Mouse (Mus musculus) midbrain, embryonic 16.5 days (tissue): ENCODE data around the gene Polr1c. TPM values are rescaled to one million over a fixed set of nuclear protein-coding genes. Genes with fewer than 3 reads are reported as not detected.

Source experiments
- ATAC-seq: fragments of 200-750 bp; cut with Nextera tagmentation; 2 replicates; pipeline ENCODE4 v1.8.0; 2017; ENCODE audit warnings: moderate TSS enrichment
- H3K27ac ChIP-seq: fragments of 300-500 bp; sonication (generic); 2 replicates; pipeline ENCODE4 v1.5.1; 2014; ENCODE audit warnings: mild to moderate bottlenecking, low read length, mixed read lengths
- H3K27me3 ChIP-seq: fragments of 300-500 bp; sonication (generic); 2 replicates; pipeline ENCODE4 v1.6.1; 2014; ENCODE audit warnings: low read depth, low read length, mixed read lengths; ENCODE audit not compliant: control insufficient read depth, insufficient read depth
- H3K36me3 ChIP-seq: fragments of 300-500 bp; sonication (generic); 2 replicates; pipeline ENCODE4 v1.6.1; 2014; ENCODE audit warnings: mild to moderate bottlenecking, low read length, moderate library complexity, mixed read lengths; ENCODE audit not compliant: control insufficient read depth, insufficient read depth
- H3K4me1 ChIP-seq: fragments of 300-500 bp; sonication (generic); 2 replicates; pipeline ENCODE4 v1.6.1; 2014; ENCODE audit warnings: mild to moderate bottlenecking, low read length, mixed read lengths; ENCODE audit not compliant: control insufficient read depth, insufficient read depth
- H3K4me2 ChIP-seq: fragments of 300-500 bp; sonication (generic); 2 replicates; pipeline ENCODE4 v1.6.1; 2014; ENCODE audit warnings: mild to moderate bottlenecking, low read length, mixed read lengths
- H3K4me3 ChIP-seq: fragments of 300-500 bp; sonication (generic); 2 replicates; pipeline ENCODE4 v1.5.1; 2014; ENCODE audit warnings: low read depth, mild to moderate bottlenecking, low read length, moderate library complexity, mixed read lengths
- H3K9ac ChIP-seq: fragments of 300-500 bp; sonication (generic); 2 replicates; pipeline ENCODE4 v1.6.1; 2014; ENCODE audit warnings: low read depth, low read length, mixed read lengths
- H3K9me3 ChIP-seq: fragments of 300-500 bp; sonication (generic); replicated peaks from 2 replicates; pipeline ENCODE4 v1.6.1; 2014; ENCODE audit warnings: mild to moderate bottlenecking, low read length, mixed read lengths; ENCODE audit not compliant: control insufficient read depth, poor library complexity, severe bottlenecking
- WGBS: fragments of 180-500 bp; shearing (Covaris S2); extraction: QIAGEN DNeasy Blood & Tissue Kit; methylation state at CpG from one replicate; pipeline ENCODE4 v1.1.7; 2014; 5-methylcytosine and 5-hydroxymethylcytosine counted together
- polyA plus RNA-seq: library from polyadenylated mRNA; unstranded; fragments of >200 nt; fragmentation: Nextera tagmentation; extraction: Ambion mirVana; gene quantifications from 2 replicates; pipeline ENCODE4 v1.2.1, GENCODE M21; 2015

The Polr1c gene
- polyA plus RNA-seq, 1 experiment from 2014 or later, result 71.3 TPM

DNA sequence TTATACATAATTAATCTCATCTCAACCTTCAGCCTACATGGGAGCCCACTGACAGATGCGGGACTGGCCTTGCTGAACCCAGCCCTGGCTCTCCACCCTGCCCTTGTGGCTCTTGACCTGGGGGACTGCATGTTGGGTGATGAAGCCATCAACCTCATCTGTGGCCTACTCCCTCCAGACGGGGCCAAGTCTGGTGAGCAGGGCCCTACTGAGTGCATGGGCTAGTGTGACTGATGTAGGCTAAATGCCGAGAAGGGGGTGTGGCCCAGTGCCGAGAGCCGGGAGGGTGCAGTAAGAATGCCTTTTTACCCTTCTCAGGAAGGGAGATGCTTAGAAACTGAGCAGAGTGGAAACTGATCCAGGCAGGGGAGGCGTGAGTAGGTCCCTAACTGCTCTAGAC is 7.3 kb upstream of the Polr1c start:
- WGBS, result 27% methylated on average over 6 of the region's 6 CpGs
- Histone ChIP-seq H3K4me2 (peak overlapping the region; percentile 65), H3K9me3 (no peaks in the 10 kb centered on the region), H3K9ac (peak overlapping the region; percentile 96), H3K27ac (no peak overlapping the region), H3K4me1 (peaks cover 16% of the 10 kb centered on the region), H3K4me3 (peak overlapping the region; percentile 86), H3K36me3 (peaks cover 36% of the 10 kb centered on the region), H3K27me3 (no peaks in the 10 kb centered on the region)
- no peak for ATAC-seq

DNA sequence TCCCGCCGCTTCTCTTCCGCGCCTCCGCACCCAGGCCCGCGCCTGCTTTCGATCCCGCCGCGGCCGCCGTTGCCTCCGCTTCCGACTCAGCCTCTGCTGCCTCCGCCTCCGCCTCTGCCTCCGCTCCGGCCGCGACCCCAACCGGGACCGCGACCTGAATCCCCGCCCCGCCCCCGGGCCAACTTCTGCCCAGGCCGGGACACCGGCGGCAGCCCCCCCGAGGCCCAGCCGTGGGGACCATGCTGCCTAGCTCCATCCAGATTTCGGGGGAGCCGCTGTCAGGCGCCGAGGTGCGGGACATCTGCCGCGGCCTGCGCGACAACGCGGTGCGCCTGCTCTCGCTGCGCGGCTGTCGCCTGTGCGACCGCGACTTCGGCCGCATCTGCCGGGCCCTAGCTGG is 6.3 kb upstream of the Polr1c start:
- peak overlapping the region; percentile 65 for H3K4me2 ChIP-seq
- ATAC-seq, result peak; percentile 49; the same call in 1 of the 2 replicates
- H3K4me3 ChIP-seq, result peak overlapping the region; percentile 86
- H3K36me3 ChIP-seq, result peaks cover 37% of the 10 kb centered on the region
- under 1% methylated on average over 40 of the region's 54 CpGs for WGBS
- no peaks in the 10 kb centered on the region for H3K27me3 ChIP-seq
- peak overlapping the region; percentile 96 for H3K9ac ChIP-seq
- H3K27ac ChIP-seq, result peak overlapping the region; percentile 82
- no peaks in the 10 kb centered on the region for H3K9me3 ChIP-seq
- peaks cover 21% of the 10 kb centered on the region for H3K4me1 ChIP-seq

- Histone ChIP-seq H3K4me1 (peaks cover 26% of the 10 kb centered on the region), H3K9me3 (no peaks in the 10 kb centered on the region), H3K36me3 (peaks cover 36% of the 10 kb centered on the region), H3K9ac (peak within 1 kb of the TSS; percentile 96), H3K27me3 (no peaks in the 10 kb centered on the region), H3K4me3 (peak within 1 kb of the TSS; percentile 86), H3K4me2 (peak within 1 kb of the TSS; percentile 65), H3K27ac (peak within 1 kb of the TSS; percentile 82)
- WGBS, result 2% methylated on average over 40 of the region's 48 CpGs
- ATAC-seq, result peak; percentile 93
Measured at GRCm38 (mm10) chr17:46253452-46254084, 5.7 kb upstream of the Polr1c start, which contains the start of gene Lrrc73. TSS of gene Lrrc73 (plus strand) at chr17:46253531.

GRCm38 (mm10) chr17:46252571-46253451 is 5.0 kb upstream of the Polr1c start:
- 54% methylated on average over 14 of the region's 14 CpGs for WGBS
- peak overlapping the region; percentile 82; the same call in 1 of the 2 replicates for H3K27ac ChIP-seq

DNA sequence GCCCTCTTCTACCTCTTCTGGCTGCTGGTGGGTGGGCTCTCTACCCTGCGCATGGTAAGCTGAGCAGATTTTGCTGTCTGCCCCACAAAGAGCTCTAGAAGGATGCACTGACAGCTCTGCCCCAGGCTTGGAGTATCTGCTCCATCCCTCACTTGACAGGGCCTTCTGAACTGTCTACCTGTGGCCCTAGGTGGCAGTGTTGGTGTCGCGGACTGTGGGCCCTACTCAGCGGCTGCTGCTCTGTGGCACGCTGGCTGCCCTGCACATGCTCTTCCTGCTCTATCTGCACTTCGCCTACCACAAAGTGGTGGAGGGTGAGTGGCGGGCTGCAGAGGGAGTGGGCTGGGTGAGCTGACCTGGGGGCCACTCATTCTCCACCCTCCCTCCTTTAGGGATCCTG is 3.3 kb upstream of the Polr1c start:
- WGBS, result 77% methylated on average over 7 of the region's 7 CpGs
- Histone ChIP-seq H3K36me3 (peaks cover 22% of the 10 kb centered on the region), H3K9me3 (no peaks in the 10 kb centered on the region), H3K4me1 (peaks cover 36% of the 10 kb centered on the region), H3K27ac (no peak overlapping the region), H3K9ac (no peak overlapping the region), H3K4me3 (no peak overlapping the region), H3K27me3 (no peaks in the 10 kb centered on the region), H3K4me2 (no peak overlapping the region)
- ATAC-seq, result no peak

More at GRCm38 (mm10) chr17:46252571-46253451, 5.0 kb upstream of the Polr1c start:
- Histone ChIP-seq H3K9ac (no peak overlapping the region), H3K9me3 (no peaks in the 10 kb centered on the region), H3K4me1 (peaks cover 27% of the 10 kb centered on the region), H3K4me2 (peak overlapping the region; percentile 65), H3K27me3 (no peaks in the 10 kb centered on the region), H3K4me3 (peak overlapping the region; percentile 86), H3K36me3 (peaks cover 31% of the 10 kb centered on the region)
- ATAC-seq, result no peak

GRCm38 (mm10) chr17:46248189-46248522 is 302 bp upstream of the Polr1c start:
- no peaks in the 10 kb centered on the region for H3K9me3 ChIP-seq
- H3K4me1 ChIP-seq, result peaks cover 21% of the 10 kb centered on the region
- peak; percentile 52 for ATAC-seq
- H3K36me3 ChIP-seq, result peaks cover 48% of the 10 kb centered on the region
- under 1% methylated on average over 37 of the region's 37 CpGs for WGBS
- peak overlapping the region; percentile 88 for H3K27ac ChIP-seq
- peak overlapping the region; percentile 75 for H3K4me3 ChIP-seq
- peak overlapping the region; percentile 98 for H3K9ac ChIP-seq
- H3K4me2 ChIP-seq, result peak overlapping the region; percentile 90
- no peaks in the 10 kb centered on the region for H3K27me3 ChIP-seq

DNA sequence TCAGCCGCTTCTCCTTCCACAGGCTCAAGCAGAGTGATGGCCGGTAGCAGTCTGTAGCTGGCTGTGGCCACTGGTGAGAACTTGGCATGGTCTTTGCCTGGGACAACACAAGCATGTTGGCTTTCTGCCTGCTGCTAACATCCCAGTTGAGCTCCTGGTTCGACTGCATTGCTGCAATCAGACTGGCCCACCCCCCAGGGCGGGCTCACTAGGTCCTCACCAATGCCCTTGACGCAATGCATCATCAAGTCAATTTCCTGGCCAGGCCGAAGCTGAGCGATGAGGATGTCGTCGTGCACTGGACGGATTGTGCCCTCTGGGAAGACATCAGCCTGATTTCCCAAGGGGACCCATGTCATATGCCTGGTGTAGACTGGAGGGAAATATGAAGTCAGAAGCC is 3.3 kb downstream of the Polr1c start:
- Histone ChIP-seq H3K27ac (no peak overlapping the region), H3K9ac (no peak overlapping the region), H3K4me3 (no peak overlapping the region), H3K36me3 (peaks cover 49% of the 10 kb centered on the region), H3K4me2 (no peak overlapping the region), H3K27me3 (no peaks in the 10 kb centered on the region), H3K4me1 (peaks cover 20% of the 10 kb centered on the region), H3K9me3 (no peaks in the 10 kb centered on the region)
- 84% methylated on average over 10 of the region's 10 CpGs for WGBS
- no peak for ATAC-seq

GRCm38 (mm10) chr17:46243624-46244023 is 4.2 kb downstream of the Polr1c start:
- WGBS, result 73% methylated on average over 2 of the region's 2 CpGs
- Histone ChIP-seq H3K4me3 (no peak overlapping the region), H3K9me3 (no peaks in the 10 kb centered on the region), H3K36me3 (peaks cover 56% of the 10 kb centered on the region), H3K27me3 (no peaks in the 10 kb centered on the region), H3K27ac (no peak overlapping the region), H3K4me2 (no peak overlapping the region), H3K4me1 (peaks cover 10% of the 10 kb centered on the region), H3K9ac (no peak overlapping the region)
- no peak for ATAC-seq

DNA sequence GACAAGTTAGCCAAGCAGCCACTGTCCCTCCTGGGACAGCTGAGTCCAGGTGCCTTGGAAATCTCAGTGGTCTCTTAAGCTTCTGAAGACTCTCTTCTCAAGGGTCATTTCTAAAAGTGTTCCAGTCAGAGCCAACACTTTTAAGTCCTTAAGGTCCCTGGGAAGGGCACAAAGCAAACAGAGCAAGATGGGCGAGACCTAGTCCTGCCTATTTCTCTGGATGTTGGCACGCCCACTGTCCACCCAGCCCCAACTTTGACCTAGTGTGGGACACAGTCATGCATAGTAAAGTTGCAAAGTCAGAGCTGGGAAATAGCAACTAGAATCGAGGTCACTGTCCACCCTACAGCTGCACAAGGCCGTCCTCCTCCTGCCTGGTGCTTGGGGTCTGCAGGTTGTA is 4.9 kb downstream of the Polr1c start:
- H3K27me3 ChIP-seq, result no peaks in the 10 kb centered on the region
- no peak overlapping the region for H3K4me2 ChIP-seq
- WGBS, result 84% methylated on average over 4 of the region's 4 CpGs
- H3K36me3 ChIP-seq, result peaks cover 59% of the 10 kb centered on the region
- H3K9me3 ChIP-seq, result no peaks in the 10 kb centered on the region
- H3K27ac ChIP-seq, result no peak overlapping the region
- no peak for ATAC-seq
- H3K4me3 ChIP-seq, result no peak overlapping the region
- peaks cover 8% of the 10 kb centered on the region for H3K4me1 ChIP-seq
- no peak overlapping the region for H3K9ac ChIP-seq
